Mouse (Mus musculus) stomach, postnatal 0 days (tissue): Measurements from ENCODE around the gene Snd1. TPM values are rescaled to one million over a fixed set of nuclear protein-coding genes. Genes with fewer than 3 reads are reported as not detected.

Experiments
- ATAC-seq: fragments of 200-750 bp; cut with Nextera tagmentation; 2 replicates; pipeline ENCODE4 v1.8.0; 2017; ENCODE audit not compliant: low FRiP score, low TSS enrichment
- DNase-seq: peaks from one replicate; pipeline ENCODE4 v3.0.0-alpha.2; 2016; ENCODE audit warnings: low spot score
- H3K27ac ChIP-seq: fragments of 300-500 bp; sonication (generic); replicated peaks from 2 replicates; pipeline ENCODE4 v1.5.1; 2014; ENCODE audit warnings: mild to moderate bottlenecking, control low read depth
- H3K27me3 ChIP-seq: fragments of 300-500 bp; sonication (generic); 2 replicates; pipeline ENCODE4 v1.6.1; 2014; ENCODE audit warnings: low read length; ENCODE audit not compliant: control insufficient read depth, insufficient read depth
- H3K36me3 ChIP-seq: fragments of 300-500 bp; sonication (generic); 2 replicates; pipeline ENCODE4 v1.6.1; 2014; ENCODE audit warnings: low read length, mixed read lengths; ENCODE audit not compliant: control insufficient read depth, insufficient read depth
- H3K4me1 ChIP-seq: fragments of 300-500 bp; sonication (generic); replicated peaks from 2 replicates; pipeline ENCODE4 v1.6.1; 2014; ENCODE audit warnings: antibody characterized with exemption; ENCODE audit not compliant: control insufficient read depth, insufficient read depth
- H3K4me2 ChIP-seq: fragments of 300-500 bp; sonication (generic); replicated peaks from 2 replicates; pipeline ENCODE4 v1.6.1; 2014; ENCODE audit warnings: low read depth, mild to moderate bottlenecking, control low read depth, moderate library complexity
- H3K4me3 ChIP-seq: fragments of 300-500 bp; sonication (generic); 2 replicates; pipeline ENCODE4 v1.5.1; 2014; ENCODE audit warnings: low read depth, low read length, control low read depth
- H3K9ac ChIP-seq: fragments of 300-500 bp; sonication (generic); 2 replicates; pipeline ENCODE4 v1.6.1; 2014; ENCODE audit warnings: mild to moderate bottlenecking, low read length, control low read depth, mixed read lengths
- H3K9me3 ChIP-seq: fragments of 300-500 bp; sonication (generic); 2 replicates; pipeline ENCODE4 v1.6.1; 2016; ENCODE audit warnings: low read length; ENCODE audit not compliant: control insufficient read depth
- CTCF ChIP-seq: IDR thresholded peaks from 2 replicates; pipeline ENCODE4 v1.5.1; 2016; ENCODE audit warnings: antibody characterized with exemption, low read depth, mild to moderate bottlenecking, moderate library complexity
- EP300 ChIP-seq: optimal IDR thresholded peaks from 2 replicates; pipeline ENCODE3; 2016; ENCODE audit warnings: antibody characterized with exemption
- WGBS: fragments of 180-500 bp; shearing (Covaris S2); extraction: QIAGEN DNeasy Blood & Tissue Kit; methylation state at CpG from one replicate; pipeline ENCODE4 v1.1.7; 2014; 5-methylcytosine and 5-hydroxymethylcytosine counted together
- polyA plus RNA-seq: library from polyadenylated mRNA; unstranded; fragments of >200 nt; fragmentation: Nextera tagmentation; extraction: Ambion mirVana; gene quantifications from 2 replicates; pipeline ENCODE4 v1.2.1, GENCODE M21; 2015

Gene Snd1
- polyA plus RNA-seq, 1 experiment from 2014 or later = 81.3 TPM

- ATAC-seq (no peak), DNase-seq (no peak)
- Histone ChIP-seq H3K27me3 (no peaks in the 10 kb centered on the region), H3K27ac (no peak overlapping the region), H3K4me2 (no peak overlapping the region), H3K4me3 (no peak overlapping the region), H3K36me3 (no peaks in the 10 kb centered on the region), H3K4me1 (no peaks in the 10 kb centered on the region), H3K9ac (no peak overlapping the region), H3K9me3 (no peaks in the 10 kb centered on the region)
- 49% methylated on average over 2 of the region's 2 CpGs for WGBS
- TF ChIP-seq CTCF (no peak), EP300 (no peak)
These were observed 386.0 kb downstream of the Snd1 start for GRCm38 (mm10) chr6:28860922-28861321.

GRCm38 (mm10) chr6:28862304-28862703, 387.4 kb downstream of the Snd1 start:
- Histone ChIP-seq H3K9ac (no peak overlapping the region), H3K36me3 (no peaks in the 10 kb centered on the region), H3K9me3 (no peaks in the 10 kb centered on the region), H3K27me3 (no peaks in the 10 kb centered on the region), H3K4me2 (no peak overlapping the region), H3K4me3 (no peak overlapping the region), H3K27ac (no peak overlapping the region), H3K4me1 (peaks cover 2% of the 10 kb centered on the region; the same call in 1 of the 2 replicates)
- ATAC-seq (0 out of 2 replicates have a peak, but pooled peaks have one; percentile 45), DNase-seq (no peak)
- TF ChIP-seq CTCF = no peak
- no peak for TF ChIP-seq EP300
- WGBS = 57% methylated on average over 8 of the region's 8 CpGs

- DNase-seq = no peak
- Histone ChIP-seq H3K9me3 (no peaks in the 10 kb centered on the region), H3K4me3 (no peak overlapping the region), H3K27me3 (no peaks in the 10 kb centered on the region), H3K4me2 (no peak overlapping the region), H3K27ac (0 out of 2 replicates have a peak overlapping the region, but pooled peaks have one; percentile 24), H3K9ac (no peak overlapping the region), H3K4me1 (peaks cover 5% of the 10 kb centered on the region; the same call in 1 of the 2 replicates), H3K36me3 (no peaks in the 10 kb centered on the region)
- WGBS = 35% methylated on average over 5 of the region's 5 CpGs
- ATAC-seq = no peak
- no peak for TF ChIP-seq EP300
These were observed 389.7 kb downstream of the Snd1 start for GRCm38 (mm10) chr6:28864684-28865083.

GRCm38 (mm10) chr6:28865112-28865511, 390.2 kb downstream of the Snd1 start:
- Histone ChIP-seq H3K36me3 (no peaks in the 10 kb centered on the region), H3K27me3 (no peaks in the 10 kb centered on the region), H3K4me2 (no peak overlapping the region), H3K9ac (no peak overlapping the region), H3K9me3 (no peaks in the 10 kb centered on the region), H3K4me3 (no peak overlapping the region), H3K27ac (0 out of 2 replicates have a peak overlapping the region, but pooled peaks have one; percentile 24), H3K4me1 (peaks cover 5% of the 10 kb centered on the region; the same call in 1 of the 2 replicates)
- 69% methylated on average over 10 of the region's 10 CpGs for WGBS
- TF ChIP-seq EP300 (no peak), CTCF (no peak)
- ATAC-seq (no peak), DNase-seq (no peak)

GRCm38 (mm10) chr6:28866206-28866605, 391.3 kb downstream of the Snd1 start:
- no peaks in the 10 kb centered on the region for H3K36me3 ChIP-seq
- H3K4me3 ChIP-seq = no peak overlapping the region
- H3K4me1 ChIP-seq = peaks cover 5% of the 10 kb centered on the region; the same call in 1 of the 2 replicates
- 88% methylated on average over 3 of the region's 3 CpGs for WGBS
- TF ChIP-seq CTCF = no peak
- TF ChIP-seq EP300 = no peak
- no peak overlapping the region; the same call in 1 of the 2 replicates for H3K27ac ChIP-seq
- ATAC-seq (no peak), DNase-seq (no peak)
- H3K9ac ChIP-seq = no peak overlapping the region
- no peak overlapping the region for H3K4me2 ChIP-seq
- H3K9me3 ChIP-seq = no peaks in the 10 kb centered on the region
- H3K27me3 ChIP-seq = no peaks in the 10 kb centered on the region

GRCm38 (mm10) chr6:28867516-28868251, 392.7 kb downstream of the Snd1 start:
- H3K4me2 ChIP-seq = no peak overlapping the region
- ATAC-seq (peak; percentile 92), DNase-seq (peak; percentile 82)
- H3K9me3 ChIP-seq = no peaks in the 10 kb centered on the region
- TF ChIP-seq EP300 (no peak), CTCF (no peak)
- peak overlapping the region; percentile 79 for H3K27ac ChIP-seq
- no peaks in the 10 kb centered on the region for H3K27me3 ChIP-seq
- H3K36me3 ChIP-seq = no peaks in the 10 kb centered on the region
- peaks cover 5% of the 10 kb centered on the region; the same call in 1 of the 2 replicates for H3K4me1 ChIP-seq
- 31% methylated on average over 2 of the region's 2 CpGs for WGBS
- no peak overlapping the region for H3K9ac ChIP-seq
- no peak overlapping the region for H3K4me3 ChIP-seq
